In the genomic region with DNA sequence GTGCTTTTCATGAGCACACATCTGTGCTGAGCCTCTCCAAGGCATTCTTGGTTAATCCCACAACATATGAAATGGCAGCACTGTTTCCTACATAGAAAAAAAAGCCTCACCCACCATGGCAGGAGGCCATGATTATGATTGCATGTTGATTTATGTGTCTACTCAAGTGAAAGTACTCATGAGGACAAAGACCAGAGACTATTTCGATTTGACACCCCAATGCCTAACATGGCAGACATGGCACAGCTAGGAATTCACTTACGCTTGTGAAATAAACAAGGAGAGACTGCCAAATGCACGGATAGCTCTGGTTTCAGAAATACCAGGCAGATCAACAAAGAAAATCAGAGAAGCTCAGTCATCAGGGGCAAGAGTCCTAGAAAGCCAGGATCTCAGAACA, we compare ENCODE assay signal across 25 mouse cellular contexts.
A peak's percentile ranks its signal among the peaks of the same experiment; 100 is the strongest.
DNase-seq lines count a peak whose midpoint lies in the region; ATAC-seq lines count a peak whose summit lies in the region.
"Had no signal": no experiment of that assay in that cellular context is flagged by ENCODE, and none has a peak within 500 bp of the region (broad histone marks: within the 10 kb centered on the region; RNA-seq: fewer than 3 reads in every experiment).

No protein-coding gene starts in this region.

- H3K4me3 ChIP-seq in forebrain, embryonic 13.5 days = no peak overlapping the region
- H3K4me3 ChIP-seq in forebrain, embryonic 12.5 days (replicated peaks) = no peak overlapping the region
- H3K4me3 ChIP-seq in stomach, embryonic 16.5 days (replicated peaks; ENCODE audit: low read length) = no peak overlapping the region
- H3K4me3 ChIP-seq: limb, embryonic 10.5 days; liver, embryonic 15.5 days; myocyte; neural tube, embryonic 15.5 days had no signal

- no peaks in the 10 kb centered on the region for H3K4me1 ChIP-seq in forebrain, embryonic 13.5 days
- no peaks in the 10 kb centered on the region for H3K4me1 ChIP-seq in forebrain, embryonic 12.5 days
- H3K4me1 ChIP-seq in stomach, embryonic 16.5 days (ENCODE audit: control insufficient read depth, insufficient read depth, low read length) = no peaks in the 10 kb centered on the region
- H3K4me1 ChIP-seq: limb, embryonic 10.5 days; liver, embryonic 15.5 days; neural tube, embryonic 15.5 days had no signal

- peak; percentile 35 for DNase-seq in lung, postnatal 10 days
- DNase-seq in lung, postnatal 14 days = no peak
- peak; percentile 69 for DNase-seq in Muller cell, postnatal 12 days (ENCODE audit: inconsistent ontology term)
- DNase-seq in left cerebral cortex, adult 9 months (ENCODE audit: low spot score in 2 of 2) = no peak
- DNase-seq: adrenal gland, postnatal 10 days; B cell, adult 2 months; cerebellum, adult 8-10 months; kidney, adult 8-10 months; kidney, postnatal 10 days; liver had no signal

- 0 out of 2 replicates have a peak, but pooled peaks have one; percentile 24 for ATAC-seq in forebrain, embryonic 13.5 days
- ATAC-seq in forebrain, embryonic 12.5 days (ENCODE audit: low FRiP score) = no peak
- peak; percentile 60; the same call in 1 of the 2 replicates for ATAC-seq in stomach, embryonic 16.5 days (ENCODE audit: insufficient read depth, low FRiP score)
- ATAC-seq: activated CD4-positive, CD25-positive, alpha-beta regulatory T cell, adult 4 months; forebrain, embryonic 14.5 days; hindbrain, embryonic 16.5 days; midbrain, embryonic 16.5 days had no signal

- H3K4me2 ChIP-seq in forebrain, embryonic 13.5 days = no peak overlapping the region
- no peak overlapping the region for H3K4me2 ChIP-seq in forebrain, embryonic 12.5 days
- H3K4me2 ChIP-seq in stomach, embryonic 16.5 days (ENCODE audit: low read depth, low read length) = no peak overlapping the region
- H3K4me2 ChIP-seq: heart, embryonic 11.5 days; liver, embryonic 15.5 days; neural tube, embryonic 15.5 days had no signal

- H3K9me3 ChIP-seq in forebrain, embryonic 13.5 days (replicated peaks) = no peaks in the 10 kb centered on the region
- no peaks in the 10 kb centered on the region for H3K9me3 ChIP-seq in forebrain, embryonic 12.5 days
- no peaks in the 10 kb centered on the region for H3K9me3 ChIP-seq in stomach, embryonic 16.5 days (replicated peaks; ENCODE audit: control insufficient read depth, low read length)
- H3K9me3 ChIP-seq: G1E; limb, embryonic 10.5 days; liver, embryonic 15.5 days; neural tube, embryonic 15.5 days had no signal

- H3K36me3 ChIP-seq in forebrain, embryonic 13.5 days (ENCODE audit: poor library complexity, severe bottlenecking) = no peaks in the 10 kb centered on the region
- H3K36me3 ChIP-seq in forebrain, embryonic 12.5 days (replicated peaks) = no peaks in the 10 kb centered on the region
- H3K36me3 ChIP-seq in stomach, embryonic 16.5 days (ENCODE audit: control insufficient read depth, insufficient read depth, low read length) = no peaks in the 10 kb centered on the region
- H3K36me3 ChIP-seq: G1E; limb, embryonic 10.5 days; liver, embryonic 15.5 days; neural tube, embryonic 15.5 days had no signal

- H3K9ac ChIP-seq in forebrain, embryonic 13.5 days = no peak overlapping the region
- H3K9ac ChIP-seq in forebrain, embryonic 12.5 days = no peak overlapping the region
- no peak overlapping the region for H3K9ac ChIP-seq in stomach, embryonic 16.5 days (ENCODE audit: low read length)
- H3K9ac ChIP-seq: liver, embryonic 15.5 days; neural tube, embryonic 15.5 days had no signal

- H3K27me3 ChIP-seq in forebrain, embryonic 13.5 days = no peaks in the 10 kb centered on the region
- H3K27me3 ChIP-seq in forebrain, embryonic 12.5 days = no peaks in the 10 kb centered on the region
- no peaks in the 10 kb centered on the region for H3K27me3 ChIP-seq in stomach, embryonic 16.5 days (ENCODE audit: control insufficient read depth, insufficient read depth, low read length)
- H3K27me3 ChIP-seq: CH12.LX; liver, embryonic 15.5 days; neural tube, embryonic 15.5 days had no signal

- H3K27ac ChIP-seq in forebrain, embryonic 13.5 days = no peak overlapping the region
- H3K27ac ChIP-seq in forebrain, embryonic 12.5 days = no peak overlapping the region
- peak overlapping the region; percentile 11; the same call in 1 of the 2 replicates for H3K27ac ChIP-seq in stomach, embryonic 16.5 days (ENCODE audit: low read length)
- H3K27ac ChIP-seq: limb, embryonic 10.5 days; liver, embryonic 15.5 days; macrophage; neural tube, embryonic 15.5 days had no signal

- WGBS in forebrain, embryonic 13.5 days = 77% methylated on average over 3 of the region's 3 CpGs
- 85% methylated on average over 3 of the region's 3 CpGs for WGBS in forebrain, embryonic 12.5 days
- 60% methylated on average over 3 of the region's 3 CpGs for WGBS in stomach, embryonic 16.5 days

Comparison
In these comparisons a context has a peak if more than half of its experiments do, and no peak if none do; other contexts are left out.
1. DNase-seq: peak in lung, postnatal 10 days (single experiment) and Muller cell, postnatal 12 days (single experiment); none in lung, postnatal 14 days (single experiment) and left cerebral cortex, adult 9 months (0 of 2).